Mouse (Mus musculus) spleen, adult 2 months (tissue): ENCODE results near the gene Cerk.

Source experiments
- CTCF ChIP-seq: fragments of 200-500 bp; IDR thresholded peaks from 2 replicates; pipeline ENCODE4 v1.5.1; 2011; ENCODE audit warnings: mild to moderate bottlenecking, inconsistent platforms; ENCODE audit not compliant: insufficient read depth, insufficient read length, insufficient replicate concordance; ENCODE audit errors: extremely low read depth
- POLR2A ChIP-seq: fragments of 200-500 bp; IDR thresholded peaks from 2 replicates; pipeline ENCODE4 v1.6.1; 2011; ENCODE audit warnings: low read depth, low read length, inconsistent platforms

- TF ChIP-seq POLR2A, result peak; percentile 77
- TF ChIP-seq CTCF, result no peak
Observed at GRCm38 (mm10) chr15:86182646-86183045, 3.3 kb downstream of the Cerk start.
